Mouse (Mus musculus) C2C12 (cell line): ENCODE results near the gene Col4a4.

ENCODE experiments used
- CEBPB ChIP-seq: IDR thresholded peaks from one replicate; pipeline ENCODE4 v1.6.1; 2011; ENCODE audit warnings: low read depth, mild to moderate bottlenecking, control low read depth, moderate library complexity
- CTCF ChIP-seq: IDR thresholded peaks from one replicate; pipeline ENCODE4 v1.5.1; 2011; ENCODE audit not compliant: control insufficient read depth, insufficient read depth, insufficient read length
- MAX ChIP-seq: IDR thresholded peaks from one replicate; pipeline ENCODE4 v1.6.1; 2011; ENCODE audit warnings: mild to moderate bottlenecking, control low read depth
- MYOG ChIP-seq: IDR thresholded peaks from one replicate; pipeline ENCODE4 v1.6.1; 2011; ENCODE audit not compliant: control insufficient read depth, insufficient read length; ENCODE audit errors: extremely low read depth

DNA sequence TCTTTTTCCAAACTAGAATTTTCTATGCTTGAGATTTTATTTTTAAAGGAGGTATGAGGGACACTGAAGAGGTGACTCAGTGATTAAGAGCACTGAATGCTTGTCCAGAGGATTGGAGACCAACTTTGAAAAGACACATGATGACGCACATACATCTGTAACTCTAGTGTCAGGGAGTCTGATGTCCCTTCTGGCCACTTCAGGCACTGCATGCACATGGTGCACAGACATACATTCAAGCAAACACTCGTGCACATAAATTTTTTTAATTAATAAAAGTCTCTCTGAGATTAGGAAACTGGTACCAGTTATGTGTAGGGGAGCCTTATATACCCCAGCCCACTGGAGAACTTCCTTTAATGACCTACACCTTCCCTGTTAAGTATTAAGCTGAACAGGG is 10.5 kb downstream of the Col4a4 start:
- TF ChIP-seq CTCF (no peak), MYOG (no peak), MAX (no peak), CEBPB (no peak)
